Mouse (Mus musculus) stomach, postnatal 0 days (tissue): ENCODE results near the gene Ranbp9. TPM values are rescaled to one million over a fixed set of nuclear protein-coding genes. Genes with fewer than 3 reads are reported as not detected.
"Not testable (repeated sequence)": the region's sequence is repeated elsewhere in the genome, so short reads cannot be mapped to it uniquely, and the experiment has no call there.

Source experiments
- ATAC-seq: fragments of 200-750 bp; cut with Nextera tagmentation; 2 replicates; pipeline ENCODE4 v1.8.0; 2017; ENCODE audit not compliant: low FRiP score, low TSS enrichment
- DNase-seq: peaks from one replicate; pipeline ENCODE4 v3.0.0-alpha.2; 2016; ENCODE audit warnings: low spot score
- H3K27ac ChIP-seq: fragments of 300-500 bp; sonication (generic); replicated peaks from 2 replicates; pipeline ENCODE4 v1.5.1; 2014; ENCODE audit warnings: mild to moderate bottlenecking, control low read depth
- H3K27me3 ChIP-seq: fragments of 300-500 bp; sonication (generic); 2 replicates; pipeline ENCODE4 v1.6.1; 2014; ENCODE audit warnings: low read length; ENCODE audit not compliant: control insufficient read depth, insufficient read depth
- H3K36me3 ChIP-seq: fragments of 300-500 bp; sonication (generic); 2 replicates; pipeline ENCODE4 v1.6.1; 2014; ENCODE audit warnings: low read length, mixed read lengths; ENCODE audit not compliant: control insufficient read depth, insufficient read depth
- H3K4me1 ChIP-seq: fragments of 300-500 bp; sonication (generic); replicated peaks from 2 replicates; pipeline ENCODE4 v1.6.1; 2014; ENCODE audit warnings: antibody characterized with exemption; ENCODE audit not compliant: control insufficient read depth, insufficient read depth
- H3K4me2 ChIP-seq: fragments of 300-500 bp; sonication (generic); replicated peaks from 2 replicates; pipeline ENCODE4 v1.6.1; 2014; ENCODE audit warnings: low read depth, mild to moderate bottlenecking, control low read depth, moderate library complexity
- H3K4me3 ChIP-seq: fragments of 300-500 bp; sonication (generic); 2 replicates; pipeline ENCODE4 v1.5.1; 2014; ENCODE audit warnings: low read depth, low read length, control low read depth
- H3K9ac ChIP-seq: fragments of 300-500 bp; sonication (generic); 2 replicates; pipeline ENCODE4 v1.6.1; 2014; ENCODE audit warnings: mild to moderate bottlenecking, low read length, control low read depth, mixed read lengths
- H3K9me3 ChIP-seq: fragments of 300-500 bp; sonication (generic); 2 replicates; pipeline ENCODE4 v1.6.1; 2016; ENCODE audit warnings: low read length; ENCODE audit not compliant: control insufficient read depth
- CTCF ChIP-seq: IDR thresholded peaks from 2 replicates; pipeline ENCODE4 v1.5.1; 2016; ENCODE audit warnings: antibody characterized with exemption, low read depth, mild to moderate bottlenecking, moderate library complexity
- EP300 ChIP-seq: optimal IDR thresholded peaks from 2 replicates; pipeline ENCODE3; 2016; ENCODE audit warnings: antibody characterized with exemption
- WGBS: fragments of 180-500 bp; shearing (Covaris S2); extraction: QIAGEN DNeasy Blood & Tissue Kit; methylation state at CpG from one replicate; pipeline ENCODE4 v1.1.7; 2014; 5-methylcytosine and 5-hydroxymethylcytosine counted together
- polyA plus RNA-seq: library from polyadenylated mRNA; unstranded; fragments of >200 nt; fragmentation: Nextera tagmentation; extraction: Ambion mirVana; gene quantifications from 2 replicates; pipeline ENCODE4 v1.2.1, GENCODE M21; 2015

The Ranbp9 gene
- polyA plus RNA-seq, 1 experiment from 2014 or later: 7.1 TPM

GRCm38 (mm10) chr13:43474722-43475121 lies 6.4 kb downstream of the Ranbp9 start:
- no peak for DNase-seq
- no peaks in the 10 kb centered on the region for H3K27me3 ChIP-seq
- no peaks in the 10 kb centered on the region for H3K4me1 ChIP-seq
- no peak overlapping the region for H3K9ac ChIP-seq
- no peak overlapping the region for H3K4me3 ChIP-seq
- no peaks in the 10 kb centered on the region for H3K9me3 ChIP-seq
- no peak overlapping the region for H3K4me2 ChIP-seq
- no peaks in the 10 kb centered on the region for H3K36me3 ChIP-seq
- 84% methylated on average over 5 of the region's 5 CpGs for WGBS
- no peak for ATAC-seq
- no peak overlapping the region for H3K27ac ChIP-seq
- TF ChIP-seq CTCF: no peak
- TF ChIP-seq EP300: no peak

GRCm38 (mm10) chr13:43471861-43472260 lies 9.2 kb downstream of the Ranbp9 start:
- H3K27me3 ChIP-seq, ATAC-seq, H3K36me3 ChIP-seq: not testable (repeated sequence)

DNA sequence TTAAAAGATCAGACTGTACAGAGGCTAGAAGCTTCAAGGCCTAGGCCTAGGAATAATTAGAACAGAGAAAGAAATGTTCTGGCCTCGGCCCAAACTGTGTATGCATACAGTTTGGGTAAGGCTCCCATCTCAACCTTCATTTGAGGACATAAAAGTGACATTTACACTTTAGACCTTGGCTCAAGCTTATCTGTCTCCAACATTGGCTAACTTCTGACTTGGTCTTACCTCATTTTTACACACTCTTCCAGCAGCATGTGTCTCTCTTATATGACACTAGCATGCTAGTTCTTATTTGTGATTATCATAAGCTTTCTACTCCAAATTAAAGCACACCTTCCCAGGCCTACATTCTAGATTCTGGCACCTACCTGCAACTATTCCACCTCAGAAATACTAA lies 11.5 kb downstream of the Ranbp9 start:
- Histone ChIP-seq H3K9me3 (no peaks in the 10 kb centered on the region), H3K9ac (no peak overlapping the region), H3K36me3 (no peaks in the 10 kb centered on the region), H3K4me2 (no peak overlapping the region), H3K4me3 (no peak overlapping the region), H3K4me1 (no peaks in the 10 kb centered on the region), H3K27me3 (no peaks in the 10 kb centered on the region), H3K27ac (no peak overlapping the region)
- ATAC-seq: no peak
- TF ChIP-seq EP300 (no peak), CTCF (no peak)
- DNase-seq: no peak
- WGBS: 96% methylated on average over 1 of the region's 1 CpGs

More at GRCm38 (mm10) chr13:43471861-43472260, 9.2 kb downstream of the Ranbp9 start:
- H3K9me3 ChIP-seq, H3K4me1 ChIP-seq, DNase-seq, H3K27ac ChIP-seq, H3K4me2 ChIP-seq, H3K4me3 ChIP-seq, H3K9ac ChIP-seq: not testable (repeated sequence)
- 85% methylated on average over 1 of the region's 1 CpGs for WGBS

DNA sequence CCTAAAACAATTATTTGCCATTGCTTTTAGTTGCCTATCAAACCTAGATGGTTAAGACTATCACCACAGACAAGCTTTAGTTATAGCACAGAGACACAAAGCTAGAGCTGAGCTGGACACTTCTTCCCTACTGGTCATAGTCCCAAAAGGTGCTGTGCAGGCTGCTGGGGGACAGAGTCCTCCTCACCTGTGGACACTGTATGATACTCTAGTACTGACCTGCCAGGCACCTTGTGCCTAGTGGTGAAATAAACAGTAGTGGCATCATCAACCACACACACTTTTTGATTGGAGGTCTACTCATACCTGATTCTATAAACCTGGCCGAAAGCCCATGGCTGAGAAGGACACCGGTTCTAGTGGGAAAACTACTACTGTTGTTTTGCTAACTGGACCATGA lies 16.5 kb downstream of the Ranbp9 start:
- no peak overlapping the region for H3K27ac ChIP-seq
- H3K27me3 ChIP-seq: no peaks in the 10 kb centered on the region
- ATAC-seq (no peak), DNase-seq (no peak)
- 92% methylated on average over 2 of the region's 2 CpGs for WGBS
- H3K4me2 ChIP-seq: no peak overlapping the region
- TF ChIP-seq CTCF (no peak), EP300 (no peak)
- H3K36me3 ChIP-seq: no peaks in the 10 kb centered on the region
- H3K9ac ChIP-seq: no peak overlapping the region
- H3K9me3 ChIP-seq: no peaks in the 10 kb centered on the region
- no peaks in the 10 kb centered on the region for H3K4me1 ChIP-seq
- no peak overlapping the region for H3K4me3 ChIP-seq

GRCm38 (mm10) chr13:43457161-43457560 lies 23.9 kb downstream of the Ranbp9 start:
- ATAC-seq: no peak
- Histone ChIP-seq H3K27me3 (no peaks in the 10 kb centered on the region), H3K9ac (no peak overlapping the region), H3K36me3 (no peaks in the 10 kb centered on the region), H3K4me3 (no peak overlapping the region), H3K27ac (no peak overlapping the region), H3K4me2 (no peak overlapping the region), H3K9me3 (no peaks in the 10 kb centered on the region), H3K4me1 (no peaks in the 10 kb centered on the region)
- DNase-seq: no peak
- TF ChIP-seq EP300: no peak
- TF ChIP-seq CTCF: peak; percentile 41
- WGBS: 50% methylated on average over 1 of the region's 1 CpGs

- Histone ChIP-seq H3K27me3 (no peaks in the 10 kb centered on the region), H3K4me1 (no peaks in the 10 kb centered on the region), H3K9me3 (no peaks in the 10 kb centered on the region), H3K4me3 (no peak overlapping the region), H3K4me2 (no peak overlapping the region), H3K9ac (no peak overlapping the region), H3K36me3 (no peaks in the 10 kb centered on the region), H3K27ac (no peak overlapping the region)
- ATAC-seq (peak; percentile 56; the same call in 1 of the 2 replicates), DNase-seq (peak; percentile 26)
- 51% methylated on average over 6 of the region's 7 CpGs for WGBS
- no peak for TF ChIP-seq CTCF
- no peak for TF ChIP-seq EP300
Measured at GRCm38 (mm10) chr13:43454431-43454830, 26.7 kb downstream of the Ranbp9 start.
